Mouse (Mus musculus) hindbrain, postnatal 0 days (tissue): Measurements from ENCODE around the gene Sms. TPM values are rescaled to one million over a fixed set of nuclear protein-coding genes. Genes with fewer than 3 reads are reported as not detected.

Experiments used
- ATAC-seq: fragments of 200-750 bp; cut with Nextera tagmentation; 2 replicates; pipeline ENCODE4 v1.8.0; 2017; ENCODE audit warnings: mild to moderate bottlenecking, moderate TSS enrichment, moderate library complexity
- DNase-seq: peaks from one replicate; pipeline ENCODE4 v3.0.0-alpha.2; 2015; ENCODE audit warnings: low spot score
- H3K27ac ChIP-seq: fragments of 300-500 bp; sonication (generic); 2 replicates; pipeline ENCODE4 v1.5.1; 2014; ENCODE audit warnings: mild to moderate bottlenecking
- H3K27me3 ChIP-seq: fragments of 300-500 bp; sonication (generic); 2 replicates; pipeline ENCODE4 v1.6.1; 2014; ENCODE audit warnings: low read length, mixed read lengths; ENCODE audit not compliant: insufficient read depth
- H3K36me3 ChIP-seq: fragments of 300-500 bp; sonication (generic); 2 replicates; pipeline ENCODE4 v1.6.1; 2014; ENCODE audit warnings: low read length, mixed read lengths; ENCODE audit not compliant: insufficient read depth
- H3K4me1 ChIP-seq: fragments of 300-500 bp; sonication (generic); 2 replicates; pipeline ENCODE4 v1.6.1; 2014; ENCODE audit warnings: antibody characterized with exemption, low read length, mixed read lengths; ENCODE audit not compliant: insufficient read depth
- H3K4me2 ChIP-seq: fragments of 300-500 bp; sonication (generic); 2 replicates; pipeline ENCODE4 v1.6.1; 2014; ENCODE audit warnings: low read depth, mild to moderate bottlenecking, low read length, moderate library complexity, mixed read lengths
- H3K4me3 ChIP-seq: fragments of 300-500 bp; sonication (generic); 2 replicates; pipeline ENCODE4 v1.5.1; 2014; ENCODE audit warnings: low read length
- H3K9ac ChIP-seq: fragments of 300-500 bp; sonication (generic); replicated peaks from 2 replicates; pipeline ENCODE4 v1.6.1; 2014; ENCODE audit warnings: mild to moderate bottlenecking, low read length, moderate library complexity, mixed read lengths
- H3K9me3 ChIP-seq: fragments of 300-500 bp; sonication (generic); 2 replicates; pipeline ENCODE4 v1.6.1; 2016; ENCODE audit warnings: low read length, mixed read lengths
- CTCF ChIP-seq: IDR thresholded peaks from 2 replicates; pipeline ENCODE4 v1.5.1; 2016; ENCODE audit warnings: antibody characterized with exemption, control low read depth, low read depth
- WGBS: fragments of 180-500 bp; shearing (Covaris S2); extraction: QIAGEN DNeasy Blood & Tissue Kit; methylation state at CpG from one replicate; pipeline ENCODE4 v1.1.7; 2014; 5-methylcytosine and 5-hydroxymethylcytosine counted together
- polyA plus RNA-seq: library from polyadenylated mRNA; unstranded; fragments of >200 nt; fragmentation: Nextera tagmentation; extraction: Ambion mirVana; gene quantifications from 2 replicates; pipeline ENCODE4 v1.2.1, GENCODE M21; 2015
- total RNA-seq: library from RNA; depleted of rRNA; stranded (reverse); fragments of >200 nt; gene quantifications from 2 replicates; pipeline ENCODE4 v1.2.3, GENCODE M21; 2014

Gene Sms
- total and polyA plus RNA-seq, 2 experiments from 2014 or later = 94.5 to 174 TPM

GRCm38 (mm10) chrX:157476153-157476810 is 15.8 kb downstream of the Sms start:
- no peak for ATAC-seq
- WGBS = 82% methylated on average over 4 of the region's 4 CpGs
- Histone ChIP-seq H3K9me3 (no peaks in the 10 kb centered on the region), H3K4me3 (no peak overlapping the region), H3K4me1 (no peaks in the 10 kb centered on the region), H3K27ac (no peak overlapping the region), H3K9ac (no peak overlapping the region), H3K4me2 (no peak overlapping the region), H3K36me3 (no peaks in the 10 kb centered on the region), H3K27me3 (no peaks in the 10 kb centered on the region)
- no peak for TF ChIP-seq CTCF
- DNase-seq = no peak

- TF ChIP-seq CTCF = no peak
- no peak for ATAC-seq
- DNase-seq = no peak
Measured at GRCm38 (mm10) chrX:157471711-157472660, 20.1 kb downstream of the Sms start.

GRCm38 (mm10) chrX:157468795-157469194 is 23.3 kb downstream of the Sms start:
- Histone ChIP-seq H3K36me3 (no peaks in the 10 kb centered on the region), H3K9me3 (no peaks in the 10 kb centered on the region), H3K27ac (no peak overlapping the region), H3K27me3 (no peaks in the 10 kb centered on the region), H3K9ac (no peak overlapping the region), H3K4me3 (no peak overlapping the region), H3K4me1 (no peaks in the 10 kb centered on the region), H3K4me2 (no peak overlapping the region)
- DNase-seq = no peak
- ATAC-seq = no peak
- WGBS = 84% methylated on average over 3 of the region's 3 CpGs
- TF ChIP-seq CTCF = no peak

More at GRCm38 (mm10) chrX:157471711-157472660, 20.1 kb downstream of the Sms start:
- Histone ChIP-seq H3K4me3 (no peak overlapping the region), H3K9ac (no peak overlapping the region), H3K27ac (no peak overlapping the region), H3K27me3 (no peaks in the 10 kb centered on the region), H3K4me1 (no peaks in the 10 kb centered on the region), H3K36me3 (no peaks in the 10 kb centered on the region), H3K9me3 (no peaks in the 10 kb centered on the region), H3K4me2 (no peak overlapping the region)
- WGBS = 74% methylated on average over 8 of the region's 8 CpGs

- Histone ChIP-seq H3K4me3 (no peak overlapping the region), H3K4me2 (no peak overlapping the region), H3K9ac (no peak overlapping the region), H3K27ac (no peak overlapping the region), H3K27me3 (no peaks in the 10 kb centered on the region), H3K4me1 (no peaks in the 10 kb centered on the region), H3K36me3 (no peaks in the 10 kb centered on the region), H3K9me3 (no peaks in the 10 kb centered on the region)
- WGBS = 73% methylated on average over 2 of the region's 2 CpGs
- no peak for TF ChIP-seq CTCF
- DNase-seq (no peak), ATAC-seq (no peak)
Measured at GRCm38 (mm10) chrX:157468055-157468454, 24.0 kb downstream of the Sms start.

- H3K36me3 ChIP-seq = no peaks in the 10 kb centered on the region
- H3K27ac ChIP-seq = no peak overlapping the region
- H3K9me3 ChIP-seq = no peaks in the 10 kb centered on the region
- no peak overlapping the region for H3K9ac ChIP-seq
- DNase-seq (no peak), ATAC-seq (no peak)
- no peaks in the 10 kb centered on the region for H3K27me3 ChIP-seq
- no peak overlapping the region for H3K4me2 ChIP-seq
- H3K4me1 ChIP-seq = no peaks in the 10 kb centered on the region
- 70% methylated on average over 1 of the region's 1 CpGs for WGBS
- TF ChIP-seq CTCF = no peak
- no peak overlapping the region for H3K4me3 ChIP-seq
Measured at GRCm38 (mm10) chrX:157465949-157466348, 26.1 kb downstream of the Sms start.

GRCm38 (mm10) chrX:157462716-157463115 is 29.4 kb downstream of the Sms start:
- ATAC-seq (no peak), DNase-seq (peak; percentile 51)
- TF ChIP-seq CTCF = peak; percentile 56
- H3K4me3 ChIP-seq = no peak overlapping the region
- no peak overlapping the region for H3K4me2 ChIP-seq
- no peaks in the 10 kb centered on the region for H3K9me3 ChIP-seq
- no peak overlapping the region for H3K9ac ChIP-seq
- no peaks in the 10 kb centered on the region for H3K27me3 ChIP-seq
- H3K27ac ChIP-seq = no peak overlapping the region
- no peaks in the 10 kb centered on the region for H3K4me1 ChIP-seq
- 68% methylated on average over 3 of the region's 3 CpGs for WGBS
- H3K36me3 ChIP-seq = no peaks in the 10 kb centered on the region
